Mouse (Mus musculus): ENCODE measurements around the gene Mbtd1. TPM values are rescaled to one million over a fixed set of nuclear protein-coding genes. Genes with fewer than 3 reads are reported as not detected.

Mbtd1 gene
- polyA plus RNA-seq (2015; fragmentation: Nextera tagmentation; extraction: Ambion mirVana) = 11.1 and 12.4 TPM in 2 replicates

GRCm38 (mm10) chr11:93885572-93886410, at the start of gene Mbtd1, which contains the start of gene Utp18:
Gene Mbtd1 (plus strand): TSS chr11:93885852.
Gene Utp18 (minus strand): TSS chr11:93885766.
- H3K4me2 ChIP-seq (replicated peaks; ENCODE audit: low read depth, low read length) = peak within 1 kb of the TSS; percentile 91
- H3K4me3 ChIP-seq (ENCODE audit: low read depth, low read length) = peak within 1 kb of the TSS; percentile 98
- peak within 1 kb of the TSS; percentile 97 for H3K27ac ChIP-seq (ENCODE audit: low read length)
- no peak for TF ChIP-seq CTCF (IDR thresholded peaks at IDR 0.05)
- TF ChIP-seq EP300 (IDR thresholded peaks at IDR 0.05) = peak; percentile 66
- peak within 1 kb of the TSS; percentile 97 for H3K9ac ChIP-seq (replicated peaks; ENCODE audit: low read depth)
- WGBS = 0% methylated on average over 52 of the region's 83 CpGs
- ATAC-seq (peak; percentile 97), DNase-seq (ENCODE audit: low spot score) (peak; percentile 99)
- no peaks in the 10 kb centered on the region for H3K36me3 ChIP-seq (ENCODE audit: insufficient read depth, low read length)
- H3K4me1 ChIP-seq (ENCODE audit: insufficient read depth, low read depth, low read length) = peaks cover 9% of the 10 kb centered on the region; the same call in 1 of the 2 replicates
- H3K9me3 ChIP-seq (ENCODE audit: low read length) = no peaks in the 10 kb centered on the region
- H3K27me3 ChIP-seq (replicated peaks; ENCODE audit: insufficient read depth, low read length) = no peaks in the 10 kb centered on the region

GRCm38 (mm10) chr11:93847342-93847741, 38.3 kb upstream of the Mbtd1 start:
- Histone ChIP-seq H3K36me3 (ENCODE audit: insufficient read depth, low read length) (no peaks in the 10 kb centered on the region), H3K4me3 (ENCODE audit: low read depth, low read length) (no peak overlapping the region), H3K27me3 (replicated peaks; ENCODE audit: insufficient read depth, low read length) (no peaks in the 10 kb centered on the region), H3K4me1 (ENCODE audit: insufficient read depth, low read depth, low read length) (no peaks in the 10 kb centered on the region), H3K9me3 (ENCODE audit: low read length) (no peaks in the 10 kb centered on the region), H3K4me2 (replicated peaks; ENCODE audit: low read depth, low read length) (no peak overlapping the region), H3K27ac (ENCODE audit: low read length) (no peak overlapping the region), H3K9ac (replicated peaks; ENCODE audit: low read depth) (no peak overlapping the region)
- WGBS = 52% methylated on average over 2 of the region's 2 CpGs
- DNase-seq (ENCODE audit: low spot score) (no peak), ATAC-seq (no peak)
- TF ChIP-seq EP300 (IDR thresholded peaks at IDR 0.05) (no peak), CTCF (IDR thresholded peaks at IDR 0.05) (no peak)

- WGBS = 66% methylated on average over 3 of the region's 3 CpGs
- DNase-seq (ENCODE audit: low spot score) (no peak), ATAC-seq (no peak)
- no peak for TF ChIP-seq CTCF (IDR thresholded peaks at IDR 0.05)
- no peak for TF ChIP-seq EP300 (IDR thresholded peaks at IDR 0.05)
- Histone ChIP-seq H3K9me3 (ENCODE audit: low read length) (no peaks in the 10 kb centered on the region), H3K27me3 (replicated peaks; ENCODE audit: insufficient read depth, low read length) (no peaks in the 10 kb centered on the region), H3K9ac (replicated peaks; ENCODE audit: low read depth) (no peak overlapping the region), H3K4me3 (ENCODE audit: low read depth, low read length) (no peak overlapping the region), H3K27ac (ENCODE audit: low read length) (no peak overlapping the region), H3K4me1 (ENCODE audit: insufficient read depth, low read depth, low read length) (no peaks in the 10 kb centered on the region), H3K36me3 (ENCODE audit: insufficient read depth, low read length) (no peaks in the 10 kb centered on the region), H3K4me2 (replicated peaks; ENCODE audit: low read depth, low read length) (no peak overlapping the region)
These were observed 33.1 kb upstream of the Mbtd1 start for GRCm38 (mm10) chr11:93852546-93852945.

GRCm38 (mm10) chr11:93856284-93856955, 29.2 kb upstream of the Mbtd1 start:
- ATAC-seq (no peak), DNase-seq (ENCODE audit: low spot score) (peak; percentile 83)
- H3K36me3 ChIP-seq (ENCODE audit: insufficient read depth, low read length) = no peaks in the 10 kb centered on the region; the same call in 1 of the 2 replicates
- H3K9me3 ChIP-seq (ENCODE audit: low read length) = no peaks in the 10 kb centered on the region
- no peak overlapping the region for H3K4me3 ChIP-seq (ENCODE audit: low read depth, low read length)
- H3K9ac ChIP-seq (replicated peaks; ENCODE audit: low read depth) = no peak overlapping the region
- WGBS = 4% methylated on average over 6 of the region's 6 CpGs
- TF ChIP-seq EP300 (IDR thresholded peaks at IDR 0.05) (no peak), CTCF (IDR thresholded peaks at IDR 0.05) (peak; percentile 84)
- no peaks in the 10 kb centered on the region for H3K4me1 ChIP-seq (ENCODE audit: insufficient read depth, low read depth, low read length)
- no peak overlapping the region for H3K27ac ChIP-seq (ENCODE audit: low read length)
- no peaks in the 10 kb centered on the region for H3K27me3 ChIP-seq (replicated peaks; ENCODE audit: insufficient read depth, low read length)
- H3K4me2 ChIP-seq (replicated peaks; ENCODE audit: low read depth, low read length) = no peak overlapping the region

GRCm38 (mm10) chr11:93860540-93861172, 25.0 kb upstream of the Mbtd1 start:
- H3K9me3 ChIP-seq (ENCODE audit: low read length) = no peaks in the 10 kb centered on the region
- 88% methylated on average over 1 of the region's 1 CpGs for WGBS
- no peaks in the 10 kb centered on the region; the same call in 1 of the 2 replicates for H3K36me3 ChIP-seq (ENCODE audit: insufficient read depth, low read length)
- no peaks in the 10 kb centered on the region for H3K27me3 ChIP-seq (replicated peaks; ENCODE audit: insufficient read depth, low read length)
- no peak for ATAC-seq
- TF ChIP-seq CTCF (IDR thresholded peaks at IDR 0.05) (no peak), EP300 (IDR thresholded peaks at IDR 0.05) (no peak)
- DNase-seq (ENCODE audit: low spot score) = no peak
- H3K9ac ChIP-seq (replicated peaks; ENCODE audit: low read depth) = no peak overlapping the region
- no peak overlapping the region for H3K27ac ChIP-seq (ENCODE audit: low read length)
- no peak overlapping the region for H3K4me2 ChIP-seq (replicated peaks; ENCODE audit: low read depth, low read length)
- H3K4me1 ChIP-seq (ENCODE audit: insufficient read depth, low read depth, low read length) = no peaks in the 10 kb centered on the region
- H3K4me3 ChIP-seq (ENCODE audit: low read depth, low read length) = no peak overlapping the region

- Histone ChIP-seq H3K27ac (ENCODE audit: low read length) (no peak overlapping the region), H3K9ac (replicated peaks; ENCODE audit: low read depth) (no peak overlapping the region), H3K4me3 (ENCODE audit: low read depth, low read length) (no peak overlapping the region), H3K27me3 (replicated peaks; ENCODE audit: insufficient read depth, low read length) (no peaks in the 10 kb centered on the region), H3K9me3 (ENCODE audit: low read length) (no peaks in the 10 kb centered on the region), H3K4me2 (replicated peaks; ENCODE audit: low read depth, low read length) (no peak overlapping the region), H3K36me3 (ENCODE audit: insufficient read depth, low read length) (peaks cover 3% of the 10 kb centered on the region; the same call in 1 of the 2 replicates), H3K4me1 (ENCODE audit: insufficient read depth, low read depth, low read length) (no peaks in the 10 kb centered on the region)
- DNase-seq (ENCODE audit: low spot score) (no peak), ATAC-seq (no peak)
- 81% methylated on average over 2 of the region's 2 CpGs for WGBS
- TF ChIP-seq EP300 (IDR thresholded peaks at IDR 0.05) (no peak), CTCF (IDR thresholded peaks at IDR 0.05) (no peak)
These were observed 24.5 kb upstream of the Mbtd1 start for GRCm38 (mm10) chr11:93861193-93861592.
